ENCODE assay signal across 28 mouse cellular contexts in genomic region chr17:34830776-34831175, GRCm38 (mm10). TPM values are rescaled to one million over a fixed set of nuclear protein-coding genes. Genes with fewer than 3 reads are reported as not detected.
"Had no signal": no experiment of that assay in that cellular context is flagged by ENCODE, and none has a peak within 500 bp of the region (broad histone marks: within the 10 kb centered on the region; RNA-seq: fewer than 3 reads in every experiment).

No protein-coding gene starts in this region.

RNA-seq across cellular contexts. Expression of gene Cyp21a1, which starts 26.4 kb away (rescaled TPM):
- total RNA-seq: heart, postnatal 10 days; heart, postnatal 14 days; heart, postnatal 25 days; heart, postnatal 36 days; heart, postnatal 4 days; hematopoietic stem cell, adult 5-6 weeks; hindbrain, postnatal 0 days; layer of hippocampus, postnatal 10 days; layer of hippocampus, postnatal 14 days; left cerebral cortex, adult 18-20 months; left cerebral cortex, adult 2 months had no signal
- polyA plus RNA-seq: heart, embryonic 10.5 days; heart, embryonic 11.5 days; heart, embryonic 13.5 days; heart, embryonic 14.5 days; heart, embryonic 15.5 days; heart, embryonic 16.5 days; heart, postnatal 0 days; hindbrain, embryonic 10.5 days; hindbrain, embryonic 11.5 days; hindbrain, embryonic 12.5 days; hindbrain, embryonic 13.5 days; hindbrain, embryonic 14.5 days; hindbrain, embryonic 15.5 days; hindbrain, embryonic 16.5 days; hindbrain, postnatal 0 days; inflammation-experienced regulatory T-cells, adult 6 months; intestine, embryonic 14.5 days; kidney, embryonic 14.5 days had no signal
